Mouse (Mus musculus): ENCODE results near the gene Ndufa7. TPM values are rescaled to one million over a fixed set of nuclear protein-coding genes. Genes with fewer than 3 reads are reported as not detected.
A peak's percentile ranks its signal among the peaks of the same experiment; 100 is the strongest.
"Not testable (repeated sequence)": the region's sequence is repeated elsewhere in the genome, so short reads cannot be mapped to it uniquely, and the experiment has no call there.

Ndufa7 gene
- polyA plus RNA-seq, 1 experiment from 2014 or later, result 454 TPM

GRCm38 (mm10) chr17:33815399-33815798 is 9.0 kb upstream of the Ndufa7 start:
- no peak overlapping the region for H3K4me3 ChIP-seq
- WGBS, result 88% methylated on average over 6 of the region's 6 CpGs
- peaks cover 15% of the 10 kb centered on the region for H3K36me3 ChIP-seq
- no peak overlapping the region for H3K4me2 ChIP-seq (replicated peaks)
- no peak for ATAC-seq (ENCODE audit: low FRiP score, low read depth)
- no peak overlapping the region for H3K27ac ChIP-seq (replicated peaks)
- H3K9ac ChIP-seq (replicated peaks), result no peak overlapping the region
- H3K9me3 ChIP-seq, result no peaks in the 10 kb centered on the region
- peaks cover 24% of the 10 kb centered on the region for H3K4me1 ChIP-seq
- peaks cover 12% of the 10 kb centered on the region for H3K27me3 ChIP-seq

GRCm38 (mm10) chr17:33816612-33817011 is 7.8 kb upstream of the Ndufa7 start:
- H3K4me2 ChIP-seq (replicated peaks), result peak overlapping the region; percentile 88
- H3K9ac ChIP-seq (replicated peaks), result peak overlapping the region; percentile 76; the same call in 1 of the 2 replicates
- H3K9me3 ChIP-seq, result no peaks in the 10 kb centered on the region
- H3K27ac ChIP-seq (replicated peaks), result no peak overlapping the region
- peaks cover 3% of the 10 kb centered on the region; the same call in 1 of the 2 replicates for H3K27me3 ChIP-seq
- WGBS, result 82% methylated on average over 5 of the region's 5 CpGs
- peak overlapping the region; percentile 60; the same call in 1 of the 2 replicates for H3K4me3 ChIP-seq
- peaks cover 27% of the 10 kb centered on the region for H3K36me3 ChIP-seq
- no peak for ATAC-seq (ENCODE audit: low FRiP score, low read depth)
- peaks cover 20% of the 10 kb centered on the region for H3K4me1 ChIP-seq

DNA sequence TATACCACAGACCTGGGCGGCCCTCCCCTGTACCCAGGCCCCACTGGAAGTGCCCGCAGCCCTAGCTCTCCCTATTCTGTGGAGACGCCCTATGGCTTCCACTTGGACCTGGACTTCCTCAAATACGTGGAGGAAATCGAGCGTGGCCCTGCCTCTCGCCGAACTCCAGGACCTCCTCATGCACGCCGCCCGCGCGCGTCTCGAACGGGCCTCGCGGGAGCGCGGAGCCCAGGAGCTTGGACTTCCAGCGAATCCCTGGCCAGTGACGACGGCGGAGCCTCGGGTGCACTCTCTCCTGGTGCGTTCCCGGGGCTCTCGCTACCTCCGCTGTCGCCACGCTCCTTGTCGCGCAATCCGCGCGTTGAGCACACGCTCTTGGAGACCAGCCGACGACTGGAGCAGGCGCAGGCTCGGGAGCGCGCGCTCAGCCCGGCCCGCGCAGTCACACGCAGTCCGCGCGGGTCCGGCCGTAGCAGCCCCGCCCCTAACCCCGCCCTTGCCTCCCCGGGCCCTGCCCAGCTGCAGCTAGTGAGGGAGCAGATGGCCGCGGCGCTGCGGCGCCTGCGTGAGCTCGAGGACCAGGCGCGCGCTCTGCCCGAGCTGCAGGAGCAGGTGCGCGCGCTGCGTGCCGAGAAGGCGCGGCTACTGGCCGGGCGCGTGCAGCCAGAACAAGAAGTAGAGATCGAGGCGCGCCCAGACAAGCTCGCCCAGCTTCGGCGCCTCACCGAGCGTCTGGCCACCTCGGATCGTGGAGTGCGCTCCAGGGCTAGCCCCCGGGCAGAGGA is 7.0 kb upstream of the Ndufa7 start:
- Histone ChIP-seq H3K4me2 (replicated peaks) (peak overlapping the region; percentile 88), H3K36me3 (peaks cover 34% of the 10 kb centered on the region), H3K27me3 (no peaks in the 10 kb centered on the region; the same call in 1 of the 2 replicates), H3K4me1 (peaks cover 27% of the 10 kb centered on the region), H3K9ac (replicated peaks) (peak overlapping the region; percentile 76), H3K27ac (replicated peaks) (peak overlapping the region; percentile 87), H3K9me3 (no peaks in the 10 kb centered on the region), H3K4me3 (peak overlapping the region; percentile 60)
- peak; percentile 97 for ATAC-seq (ENCODE audit: low FRiP score, low read depth)
- under 1% methylated on average over 89 of the region's 89 CpGs for WGBS

DNA sequence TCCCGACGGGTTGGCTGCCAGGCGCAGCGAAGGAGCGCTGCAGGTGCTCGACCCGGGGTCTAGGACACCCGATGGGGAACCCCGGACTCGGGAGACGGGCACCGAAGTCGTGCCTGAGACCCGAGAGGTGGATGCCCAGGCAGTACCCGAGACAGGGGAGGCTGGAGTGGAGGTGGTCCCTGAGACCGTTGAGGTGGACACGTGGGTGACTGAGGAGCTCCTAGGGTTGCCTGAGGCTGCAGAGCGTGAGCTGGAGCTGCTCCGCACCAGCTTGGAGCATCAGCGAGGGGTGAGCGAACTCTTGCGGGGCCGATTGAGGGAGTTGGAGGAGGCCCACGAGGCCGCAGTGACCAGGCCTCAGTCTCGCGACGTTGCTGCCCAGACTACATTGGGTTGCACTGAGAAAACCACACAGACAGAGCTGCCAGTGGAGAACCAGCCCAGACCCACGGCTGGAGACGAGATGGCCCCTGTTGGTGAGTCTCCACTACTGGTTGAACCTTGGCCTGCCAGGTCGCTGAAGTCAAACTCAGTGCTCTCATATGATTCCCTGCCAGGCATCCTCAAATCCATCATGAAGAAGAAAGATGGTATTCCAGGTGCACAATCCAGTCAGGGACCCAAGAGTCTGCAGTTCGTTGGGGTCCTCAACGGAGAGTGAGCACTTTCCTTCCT is 6.3 kb upstream of the Ndufa7 start:
- Histone ChIP-seq H3K27me3 (no peaks in the 10 kb centered on the region), H3K4me2 (replicated peaks) (peak overlapping the region; percentile 88), H3K9me3 (no peaks in the 10 kb centered on the region), H3K36me3 (peaks cover 40% of the 10 kb centered on the region), H3K4me3 (peak overlapping the region; percentile 60), H3K9ac (replicated peaks) (peak overlapping the region; percentile 76), H3K27ac (replicated peaks) (peak overlapping the region; percentile 87), H3K4me1 (peaks cover 34% of the 10 kb centered on the region)
- ATAC-seq (ENCODE audit: low FRiP score, low read depth), result no peak; the same call in 1 of the 2 replicates
- 14% methylated on average over 33 of the region's 33 CpGs for WGBS

DNA sequence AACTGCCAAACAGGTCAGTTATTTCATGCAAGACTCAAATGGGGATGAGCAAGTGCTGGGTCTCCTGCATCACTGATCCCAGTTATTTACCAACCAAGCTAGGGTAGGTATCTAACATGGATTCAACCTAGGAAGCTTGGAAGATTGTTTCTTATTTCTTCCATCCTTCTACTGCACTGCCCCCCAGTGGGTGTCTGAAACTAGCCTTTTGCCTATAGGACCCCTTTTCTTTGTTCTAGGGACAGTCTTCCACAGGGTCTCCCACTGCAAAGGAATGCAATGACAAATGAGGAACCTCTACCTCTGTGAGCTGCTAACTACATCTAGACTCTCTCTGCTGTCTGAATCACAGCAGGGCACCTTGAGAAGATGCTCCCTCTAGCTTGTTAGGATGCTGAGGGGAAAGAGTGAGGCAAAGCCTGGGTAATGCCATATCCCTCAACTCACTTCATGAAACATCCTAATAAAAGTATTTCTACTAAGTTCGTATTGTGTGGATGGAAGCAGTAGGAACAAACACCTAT is 1.9 kb upstream of the Ndufa7 start:
- Histone ChIP-seq H3K9ac (replicated peaks) (0 out of 2 replicates have a peak overlapping the region, but pooled peaks have one; percentile 76), H3K4me3 (no peak overlapping the region; the same call in 1 of the 2 replicates), H3K27me3 (no peaks in the 10 kb centered on the region), H3K9me3 (no peaks in the 10 kb centered on the region), H3K4me2 (replicated peaks) (peak overlapping the region; percentile 95; the same call in 1 of the 2 replicates), H3K36me3 (peaks cover 44% of the 10 kb centered on the region), H3K4me1 (peaks cover 46% of the 10 kb centered on the region), H3K27ac (replicated peaks) (no peak overlapping the region)
- no peak for ATAC-seq (ENCODE audit: low FRiP score, low read depth)
- WGBS, result 92% methylated on average over 1 of the region's 1 CpGs

DNA sequence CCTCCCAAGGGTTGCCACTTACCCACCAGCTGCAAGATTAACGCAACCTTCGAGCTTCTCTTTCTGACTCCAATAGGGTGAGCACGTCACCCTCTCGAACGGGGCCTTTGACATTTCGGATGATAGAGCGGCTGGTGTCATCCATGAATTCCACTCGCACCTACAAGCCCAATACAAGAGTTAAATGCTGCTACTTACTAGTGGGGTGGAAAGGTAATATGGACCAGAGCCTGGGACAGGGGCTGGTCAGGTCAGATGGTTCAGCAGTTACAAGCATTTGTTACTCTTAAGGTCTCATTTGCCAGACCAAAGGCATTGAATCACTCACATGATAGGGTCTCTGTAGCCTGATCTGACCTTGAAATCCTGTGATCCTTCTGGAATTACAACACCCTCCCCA is 1.2 kb upstream of the Ndufa7 start:
- H3K9ac ChIP-seq (replicated peaks), result peak overlapping the region; percentile 76
- peak overlapping the region; percentile 80 for H3K4me3 ChIP-seq
- WGBS, result 89% methylated on average over 8 of the region's 8 CpGs
- H3K36me3 ChIP-seq, result peaks cover 46% of the 10 kb centered on the region
- not testable (repeated sequence) for H3K27ac ChIP-seq (replicated peaks); ATAC-seq (ENCODE audit: low FRiP score, low read depth); H3K9me3 ChIP-seq; H3K27me3 ChIP-seq
- H3K4me2 ChIP-seq (replicated peaks), result peak overlapping the region; percentile 95
- peaks cover 40% of the 10 kb centered on the region for H3K4me1 ChIP-seq

- not testable (repeated sequence) for ATAC-seq (ENCODE audit: low FRiP score, low read depth); H3K27me3 ChIP-seq; H3K9me3 ChIP-seq
- peaks cover 36% of the 10 kb centered on the region for H3K4me1 ChIP-seq
- H3K9ac ChIP-seq (replicated peaks), result peak overlapping the region; percentile 76
- 0 out of 2 replicates have a peak overlapping the region, but pooled peaks have one; percentile 75 for H3K27ac ChIP-seq (replicated peaks)
- H3K4me3 ChIP-seq, result peak overlapping the region; percentile 80
- peaks cover 48% of the 10 kb centered on the region for H3K36me3 ChIP-seq
- H3K4me2 ChIP-seq (replicated peaks), result peak overlapping the region; percentile 77
- 6% methylated on average over 6 of the region's 6 CpGs for WGBS
Observed at GRCm38 (mm10) chr17:33824997-33825330, 592 bp downstream of the Ndufa7 start.

GRCm38 (mm10) chr17:33825462-33825861 is 1.1 kb downstream of the Ndufa7 start:
- Histone ChIP-seq H3K27me3 (no peaks in the 10 kb centered on the region), H3K9me3 (no peaks in the 10 kb centered on the region), H3K27ac (replicated peaks) (no peak overlapping the region), H3K36me3 (peaks cover 48% of the 10 kb centered on the region), H3K4me3 (peak overlapping the region; percentile 80), H3K9ac (replicated peaks) (peak overlapping the region; percentile 76), H3K4me1 (peaks cover 36% of the 10 kb centered on the region), H3K4me2 (replicated peaks) (peak overlapping the region; percentile 77)
- 88% methylated on average over 8 of the region's 8 CpGs for WGBS
- ATAC-seq (ENCODE audit: low FRiP score, low read depth), result no peak

GRCm38 (mm10) chr17:33826850-33827249 is 2.5 kb downstream of the Ndufa7 start:
- Histone ChIP-seq H3K4me2 (replicated peaks) (no peak overlapping the region), H3K4me1 (peaks cover 29% of the 10 kb centered on the region), H3K27ac (replicated peaks) (no peak overlapping the region), H3K4me3 (no peak overlapping the region), H3K9me3 (no peaks in the 10 kb centered on the region), H3K36me3 (peaks cover 48% of the 10 kb centered on the region), H3K27me3 (no peaks in the 10 kb centered on the region), H3K9ac (replicated peaks) (no peak overlapping the region)
- ATAC-seq (ENCODE audit: low FRiP score, low read depth), result no peak
- WGBS, result 2% methylated on average over 3 of the region's 3 CpGs

GRCm38 (mm10) chr17:33828892-33829291 is 4.5 kb downstream of the Ndufa7 start:
- H3K27ac ChIP-seq (replicated peaks), result no peak overlapping the region
- ATAC-seq (ENCODE audit: low FRiP score, low read depth), result no peak

GRCm38 (mm10) chr17:33829561-33829960 is 5.2 kb downstream of the Ndufa7 start:
- no peak overlapping the region for H3K4me3 ChIP-seq
- no peak overlapping the region for H3K4me2 ChIP-seq (replicated peaks)
- no peak for ATAC-seq (ENCODE audit: low FRiP score, low read depth)
- H3K27me3 ChIP-seq, result no peaks in the 10 kb centered on the region
- whole genome bisulfite sequencing, result 88% methylated on average over 10 of the region's 10 CpGs
- H3K9me3 ChIP-seq, result no peaks in the 10 kb centered on the region
- H3K4me1 ChIP-seq, result peaks cover 11% of the 10 kb centered on the region
- H3K9ac ChIP-seq (replicated peaks), result no peak overlapping the region
- H3K27ac ChIP-seq (replicated peaks), result no peak overlapping the region
- peaks cover 62% of the 10 kb centered on the region for H3K36me3 ChIP-seq

More at GRCm38 (mm10) chr17:33828892-33829291, 4.5 kb downstream of the Ndufa7 start:
- H3K4me3 ChIP-seq, result no peak overlapping the region
- peaks cover 11% of the 10 kb centered on the region for H3K4me1 ChIP-seq
- H3K36me3 ChIP-seq, result peaks cover 56% of the 10 kb centered on the region
- 81% methylated on average over 2 of the region's 2 CpGs for WGBS
- H3K9ac ChIP-seq (replicated peaks), result no peak overlapping the region
- H3K4me2 ChIP-seq (replicated peaks), result no peak overlapping the region
- no peaks in the 10 kb centered on the region for H3K9me3 ChIP-seq
- H3K27me3 ChIP-seq, result no peaks in the 10 kb centered on the region

Data from midbrain, embryonic 12.5 days (tissue).